Mouse (Mus musculus) forebrain, embryonic 15.5 days (tissue): ENCODE results near the gene Zfyve9. TPM values are rescaled to one million over a fixed set of nuclear protein-coding genes. Genes with fewer than 3 reads are reported as not detected.

Source experiments
- ATAC-seq: fragments of 200-750 bp; cut with Nextera tagmentation; replicated peaks from 2 replicates; pipeline ENCODE4 v1.8.0; 2017; ENCODE audit warnings: mild to moderate bottlenecking, moderate TSS enrichment, moderate library complexity
- H3K27ac ChIP-seq: fragments of 300-500 bp; sonication (generic); replicated peaks from 2 replicates; pipeline ENCODE4 v1.5.1; 2015; ENCODE audit warnings: mild to moderate bottlenecking, inconsistent platforms
- H3K27me3 ChIP-seq: fragments of 300-500 bp; sonication (generic); 2 replicates; pipeline ENCODE4 v1.6.1; 2015; ENCODE audit warnings: inconsistent platforms
- H3K36me3 ChIP-seq: fragments of 300-500 bp; sonication (generic); 2 replicates; pipeline ENCODE4 v1.6.1; 2015; ENCODE audit warnings: mild to moderate bottlenecking, inconsistent platforms
- H3K4me1 ChIP-seq: fragments of 300-500 bp; sonication (generic); 2 replicates; pipeline ENCODE4 v1.6.1; 2015; ENCODE audit warnings: inconsistent platforms
- H3K4me2 ChIP-seq: fragments of 300-500 bp; sonication (generic); replicated peaks from 2 replicates; pipeline ENCODE4 v1.6.1; 2015; ENCODE audit warnings: mild to moderate bottlenecking, inconsistent platforms
- H3K4me3 ChIP-seq: fragments of 300-500 bp; sonication (generic); 2 replicates; pipeline ENCODE4 v1.5.1; 2015; ENCODE audit warnings: mild to moderate bottlenecking, inconsistent platforms
- H3K9ac ChIP-seq: fragments of 300-500 bp; sonication (generic); replicated peaks from 2 replicates; pipeline ENCODE4 v1.6.1; 2015; ENCODE audit warnings: mild to moderate bottlenecking, inconsistent platforms
- H3K9me3 ChIP-seq: fragments of 300-500 bp; sonication (generic); 2 replicates; pipeline ENCODE4 v1.6.1; 2016; ENCODE audit warnings: inconsistent platforms
- WGBS: fragments of 180-500 bp; shearing (Covaris S2); methylation state at CpG from one replicate; pipeline ENCODE4 v1.1.7; 2015; ENCODE audit warnings: mixed read lengths; 5-methylcytosine and 5-hydroxymethylcytosine counted together
- polyA plus RNA-seq: library from polyadenylated mRNA; unstranded; fragments of >200 nt; fragmentation: Nextera tagmentation; extraction: Ambion mirVana; gene quantifications from 2 replicates; pipeline ENCODE4 v1.2.1, GENCODE M21; 2015

Gene Zfyve9
- polyA plus RNA-seq, 1 experiment from 2014 or later, result 6.6 TPM

DNA sequence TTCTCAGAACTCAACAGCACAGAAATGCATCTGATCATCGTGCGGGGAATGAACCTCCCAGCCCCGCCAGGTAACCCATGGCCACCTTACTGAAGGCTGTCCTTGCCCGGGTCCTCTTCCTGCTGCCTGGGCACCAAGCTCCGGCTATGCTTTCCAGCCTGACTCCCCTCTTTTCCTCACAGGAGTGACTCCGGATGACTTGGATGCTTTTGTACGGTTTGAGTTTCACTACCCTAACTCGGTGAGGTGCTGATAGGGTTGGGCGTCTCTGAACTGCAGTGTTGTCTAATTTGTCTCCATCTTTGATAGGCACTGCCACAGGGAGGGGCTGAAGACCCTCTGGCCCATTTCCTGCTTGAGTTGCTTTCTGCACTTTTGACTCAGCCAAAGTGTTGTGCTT, 150.5 kb downstream of the Zfyve9 start:
- no peaks in the 10 kb centered on the region for H3K9me3 ChIP-seq
- no peak overlapping the region for H3K27ac ChIP-seq
- H3K36me3 ChIP-seq, result peaks cover 81% of the 10 kb centered on the region
- H3K9ac ChIP-seq, result no peak overlapping the region
- no peaks in the 10 kb centered on the region for H3K27me3 ChIP-seq
- WGBS, result 95% methylated on average over 9 of the region's 9 CpGs
- no peaks in the 10 kb centered on the region for H3K4me1 ChIP-seq
- H3K4me2 ChIP-seq, result no peak overlapping the region
- no peak overlapping the region for H3K4me3 ChIP-seq
- ATAC-seq, result no peak

DNA sequence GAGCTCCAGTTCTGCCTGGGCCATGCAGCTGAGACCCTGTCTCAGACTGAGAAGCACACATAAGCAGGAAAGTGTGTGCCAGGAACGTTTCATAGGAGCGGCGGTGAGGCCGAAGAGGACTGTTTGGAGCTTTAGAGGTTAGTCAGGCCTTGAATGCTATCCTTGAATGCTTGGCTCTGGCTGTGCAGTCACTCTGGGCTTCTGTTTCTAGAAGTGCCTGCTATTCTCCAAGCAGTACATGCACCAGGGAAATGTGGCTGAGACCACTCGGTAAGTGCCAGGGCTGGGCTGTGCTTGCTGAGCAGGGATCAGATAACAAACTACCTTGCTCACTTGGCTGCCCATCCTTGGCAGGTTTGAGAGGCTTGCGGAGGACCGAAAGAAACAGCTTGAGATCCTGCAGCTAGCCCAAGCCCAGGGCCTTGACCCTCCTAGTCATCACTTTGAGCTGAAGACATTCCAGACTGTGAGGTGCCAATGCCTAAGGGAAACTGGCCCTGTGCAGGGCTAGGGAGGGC, 151.2 kb downstream of the Zfyve9 start:
- Histone ChIP-seq H3K36me3 (peaks cover 83% of the 10 kb centered on the region), H3K4me3 (no peak overlapping the region), H3K27me3 (no peaks in the 10 kb centered on the region), H3K4me1 (no peaks in the 10 kb centered on the region), H3K9ac (no peak overlapping the region), H3K4me2 (no peak overlapping the region), H3K9me3 (no peaks in the 10 kb centered on the region), H3K27ac (no peak overlapping the region)
- 89% methylated on average over 7 of the region's 7 CpGs for WGBS
- no peak for ATAC-seq

DNA sequence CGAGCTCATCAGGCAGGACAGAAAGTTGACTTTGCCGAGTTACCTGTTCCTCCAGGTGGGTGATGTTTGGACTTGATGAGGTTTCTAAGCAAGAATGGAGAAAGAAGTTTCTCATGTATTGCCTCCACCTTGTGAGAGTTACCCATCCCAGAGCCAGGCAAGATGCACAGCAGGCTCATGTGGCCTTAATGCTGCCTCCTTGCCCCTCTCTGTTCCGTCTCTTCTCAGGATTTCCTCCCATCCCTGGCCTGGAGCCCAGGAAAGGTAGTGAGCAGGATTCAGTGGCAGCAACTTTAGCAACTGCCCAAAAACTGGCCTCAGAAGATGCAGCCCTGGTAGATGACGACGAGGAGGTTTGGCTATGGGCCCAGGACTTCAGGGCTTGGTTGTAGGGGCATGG, 153.5 kb downstream of the Zfyve9 start:
- H3K4me3 ChIP-seq, result no peak overlapping the region
- peaks cover 69% of the 10 kb centered on the region for H3K36me3 ChIP-seq
- no peaks in the 10 kb centered on the region for H3K27me3 ChIP-seq
- 91% methylated on average over 5 of the region's 5 CpGs for WGBS
- H3K9ac ChIP-seq, result no peak overlapping the region
- no peak overlapping the region for H3K4me2 ChIP-seq
- ATAC-seq, result no peak
- H3K9me3 ChIP-seq, result no peaks in the 10 kb centered on the region
- no peaks in the 10 kb centered on the region for H3K4me1 ChIP-seq
- no peak overlapping the region for H3K27ac ChIP-seq

DNA sequence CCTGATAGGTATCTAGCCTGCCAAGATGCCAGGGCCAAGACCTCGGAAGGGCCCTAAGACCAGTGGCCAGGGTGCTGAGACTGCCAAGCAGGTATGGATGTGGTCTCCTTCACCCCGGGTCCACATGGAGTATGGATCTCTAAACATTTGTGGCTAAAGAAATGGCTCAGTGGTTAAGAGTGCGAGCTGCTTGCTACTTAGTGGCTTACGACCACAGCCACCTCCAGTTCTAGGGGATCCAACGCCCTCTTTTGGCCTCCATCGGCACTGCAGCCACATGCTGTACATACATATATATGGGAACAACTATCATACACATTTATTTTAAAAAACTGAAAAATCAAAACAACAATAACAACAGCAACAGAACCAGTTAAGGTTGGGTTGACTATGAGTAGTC, 159.1 kb downstream of the Zfyve9 start:
- WGBS, result 95% methylated on average over 6 of the region's 6 CpGs
- H3K4me2 ChIP-seq, result no peak overlapping the region
- no peak overlapping the region for H3K9ac ChIP-seq
- ATAC-seq, result no peak
- H3K27ac ChIP-seq, result no peak overlapping the region
- no peaks in the 10 kb centered on the region for H3K9me3 ChIP-seq
- H3K4me3 ChIP-seq, result no peak overlapping the region
- H3K27me3 ChIP-seq, result no peaks in the 10 kb centered on the region
- peaks cover 20% of the 10 kb centered on the region for H3K4me1 ChIP-seq
- H3K36me3 ChIP-seq, result peaks cover 21% of the 10 kb centered on the region

DNA sequence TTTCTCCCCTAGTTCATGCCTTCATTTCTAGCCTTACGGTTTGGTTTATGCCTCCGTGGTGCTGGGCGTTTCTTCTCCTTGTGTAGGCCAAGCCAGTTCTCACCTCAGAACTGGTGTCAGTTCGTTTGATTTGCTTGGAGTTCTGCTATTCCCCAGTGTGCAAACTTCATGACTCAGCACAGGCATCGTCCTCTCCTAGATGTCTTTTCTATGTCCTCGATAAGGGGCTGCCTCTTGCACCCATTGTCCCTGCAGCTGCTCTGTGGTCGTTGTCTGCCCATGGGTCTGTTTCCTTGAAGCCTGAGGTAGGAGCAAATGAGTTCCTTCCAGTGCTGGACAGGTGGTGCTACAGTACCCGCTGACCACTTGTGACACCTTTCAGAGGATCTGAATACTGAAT, 160.1 kb downstream of the Zfyve9 start:
- Histone ChIP-seq H3K9ac (peak overlapping the region; percentile 98), H3K27me3 (no peaks in the 10 kb centered on the region), H3K36me3 (peaks cover 11% of the 10 kb centered on the region), H3K4me2 (peak overlapping the region; percentile 83), H3K4me1 (peaks cover 20% of the 10 kb centered on the region), H3K9me3 (no peaks in the 10 kb centered on the region), H3K4me3 (peak overlapping the region; percentile 84), H3K27ac (peak overlapping the region; percentile 91)
- WGBS, result 13% methylated on average over 8 of the region's 8 CpGs
- ATAC-seq, result peak; percentile 5; the same call in 1 of the 2 replicates

DNA sequence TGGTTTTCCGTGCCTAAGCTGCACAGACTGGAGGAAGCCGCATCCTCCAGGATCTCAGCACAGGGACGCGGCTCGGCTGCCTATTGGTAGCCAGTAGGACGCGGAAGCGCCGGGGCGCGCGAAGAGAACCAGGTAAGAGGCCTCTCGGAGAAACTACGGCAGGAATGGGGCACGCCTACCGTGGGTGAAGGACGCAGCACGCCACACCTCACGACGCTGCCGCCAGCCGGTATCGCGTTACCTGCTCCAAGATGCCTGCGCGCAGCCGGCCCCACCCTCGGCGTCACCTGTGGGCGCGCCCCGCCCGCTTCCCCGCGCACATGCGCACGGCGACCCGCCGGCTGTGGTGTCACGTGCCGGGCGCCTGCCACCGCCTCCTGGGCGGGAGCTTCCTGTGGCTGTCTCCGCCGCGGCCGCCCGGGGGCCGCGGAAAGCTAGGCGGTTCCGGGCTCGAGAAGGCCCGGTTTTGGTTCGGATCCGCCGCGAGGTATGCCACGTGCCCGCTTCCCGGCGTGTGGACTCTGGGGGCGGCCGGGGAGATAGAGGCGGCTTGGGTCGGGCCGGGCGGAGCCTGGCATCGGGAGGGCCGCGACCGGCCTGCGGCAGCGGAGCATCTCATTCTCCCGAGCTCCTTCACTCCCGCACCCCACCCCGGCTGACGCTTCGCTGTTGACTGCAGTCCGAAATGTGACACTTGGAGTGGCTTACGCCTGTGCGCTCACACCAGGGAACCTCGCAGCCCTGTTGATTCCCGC, 160.8 kb downstream of the Zfyve9 start, which contains the start of gene Cc2d1b:
Gene Cc2d1b (plus strand): TSS at position 354 of the 755 bp plus-strand sequence.
- H3K36me3 ChIP-seq, result peaks cover 3% of the 10 kb centered on the region
- H3K27ac ChIP-seq, result peak within 1 kb of the TSS; percentile 91
- H3K4me2 ChIP-seq, result peak within 1 kb of the TSS; percentile 83
- peak within 1 kb of the TSS; percentile 84 for H3K4me3 ChIP-seq
- peak within 1 kb of the TSS; percentile 98 for H3K9ac ChIP-seq
- H3K9me3 ChIP-seq, result no peaks in the 10 kb centered on the region
- no peaks in the 10 kb centered on the region for H3K27me3 ChIP-seq
- peak; percentile 94 for ATAC-seq
- peaks cover 20% of the 10 kb centered on the region for H3K4me1 ChIP-seq
- under 1% methylated on average over 84 of the region's 86 CpGs for WGBS

DNA sequence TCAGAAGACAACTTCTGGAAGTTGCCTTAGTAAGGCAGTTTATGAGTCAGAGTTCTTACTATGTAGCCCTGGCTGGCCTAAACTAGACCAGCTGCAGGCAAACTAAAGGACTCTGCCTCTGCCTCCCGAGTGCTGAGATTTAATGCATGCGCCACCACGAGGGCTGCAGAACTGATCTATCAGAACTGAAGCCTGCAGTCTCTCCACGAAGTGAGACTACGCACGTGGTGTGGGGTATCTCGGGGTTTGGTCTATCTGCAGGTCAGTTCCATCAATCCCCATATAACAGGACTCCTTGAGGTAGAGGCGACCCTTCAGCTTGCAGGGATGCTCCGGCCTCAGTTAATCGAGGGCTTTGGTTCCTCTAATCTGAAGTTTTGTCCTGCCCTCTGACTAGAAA, 161.4 kb downstream of the Zfyve9 start:
- H3K4me2 ChIP-seq, result peak overlapping the region; percentile 83
- under 1% methylated on average over 10 of the region's 10 CpGs for WGBS

DNA sequence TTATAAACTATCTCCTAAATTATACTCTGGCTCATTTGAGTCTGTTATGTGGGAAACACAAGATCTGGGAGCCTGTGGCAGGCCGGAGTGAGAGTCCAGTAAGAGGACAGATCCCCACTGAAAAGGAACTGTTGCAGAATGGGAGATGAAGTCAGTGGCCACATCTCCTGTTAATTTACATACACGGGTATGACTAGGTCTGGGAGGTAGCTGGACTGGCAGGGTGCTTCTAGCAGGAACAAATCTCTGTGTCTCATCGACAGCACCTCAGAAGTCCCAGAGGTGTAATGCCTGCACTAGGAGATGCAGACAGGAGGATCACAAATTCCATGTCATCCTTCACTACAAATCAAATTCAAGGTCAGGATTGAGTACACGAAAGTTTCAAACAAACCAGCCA, 162.0 kb downstream of the Zfyve9 start:
- ATAC-seq, result no peak
- Histone ChIP-seq H3K9ac (peak overlapping the region; percentile 98; the same call in 1 of the 2 replicates), H3K27ac (no peak overlapping the region), H3K4me2 (peak overlapping the region; percentile 83), H3K9me3 (no peaks in the 10 kb centered on the region), H3K27me3 (no peaks in the 10 kb centered on the region), H3K4me3 (no peak overlapping the region), H3K4me1 (peaks cover 20% of the 10 kb centered on the region), H3K36me3 (no peaks in the 10 kb centered on the region; the same call in 1 of the 2 replicates)
- 77% methylated on average over 4 of the region's 4 CpGs for WGBS

More for the DNA sequence above, 161.4 kb downstream of the Zfyve9 start:
- H3K27ac ChIP-seq, result peak overlapping the region; percentile 91
- H3K9me3 ChIP-seq, result no peaks in the 10 kb centered on the region
- peak overlapping the region; percentile 98 for H3K9ac ChIP-seq
- H3K27me3 ChIP-seq, result no peaks in the 10 kb centered on the region
- peaks cover 20% of the 10 kb centered on the region for H3K4me1 ChIP-seq
- peak overlapping the region; percentile 84 for H3K4me3 ChIP-seq
- no peaks in the 10 kb centered on the region; the same call in 1 of the 2 replicates for H3K36me3 ChIP-seq
- peak; percentile 52 for ATAC-seq

DNA sequence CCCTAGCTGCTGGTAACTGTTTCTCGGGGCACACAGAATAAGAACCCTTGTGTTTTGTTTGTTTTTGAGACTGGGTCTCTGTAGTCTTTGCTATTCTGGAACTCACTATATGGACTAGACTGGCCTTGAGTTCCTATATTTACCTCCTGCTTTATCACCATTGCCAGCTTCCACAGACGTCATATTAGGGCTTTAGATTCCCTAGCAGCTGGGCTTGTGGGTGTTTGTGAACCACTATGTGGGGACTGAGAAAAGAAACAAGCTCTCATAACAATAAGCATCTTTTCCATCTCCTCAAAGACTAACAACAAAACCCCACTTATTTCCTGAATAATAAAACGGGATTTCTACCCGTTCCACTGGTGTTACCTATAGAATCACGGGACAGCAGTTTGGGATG, 169.7 kb downstream of the Zfyve9 start:
- 88% methylated on average over 5 of the region's 5 CpGs for WGBS
- Histone ChIP-seq H3K4me1 (no peaks in the 10 kb centered on the region), H3K9ac (no peak overlapping the region)

DNA sequence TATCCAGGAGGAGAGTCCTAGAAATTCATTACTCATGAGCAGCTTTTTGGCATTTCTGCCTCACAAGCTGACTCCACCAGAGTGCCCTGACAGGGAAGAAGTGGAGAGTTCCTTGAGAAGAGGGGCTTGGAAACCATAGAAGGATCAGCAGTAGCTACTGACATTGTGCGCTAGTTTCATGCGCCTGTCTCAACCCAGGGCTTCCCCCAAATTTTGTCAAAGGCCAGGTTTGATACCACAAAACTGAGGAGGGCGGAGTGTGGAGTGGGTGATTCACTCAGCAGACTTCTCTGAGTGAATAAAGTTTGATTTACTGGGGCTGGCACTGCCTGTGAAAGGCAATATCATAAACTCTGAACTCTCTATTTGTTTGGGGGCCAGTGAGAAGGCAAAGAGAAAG, 171.9 kb downstream of the Zfyve9 start:
- Histone ChIP-seq H3K9me3 (no peaks in the 10 kb centered on the region), H3K4me2 (no peak overlapping the region), H3K9ac (no peak overlapping the region), H3K36me3 (0 out of 2 replicates have a peak, but pooled peaks cover 10% of the 10 kb centered on the region), H3K4me1 (no peaks in the 10 kb centered on the region), H3K27me3 (no peaks in the 10 kb centered on the region), H3K27ac (no peak overlapping the region), H3K4me3 (no peak overlapping the region)
- no peak for ATAC-seq
- whole genome bisulfite sequencing, result 92% methylated on average over 3 of the region's 3 CpGs

More for the DNA sequence above, 169.7 kb downstream of the Zfyve9 start:
- ATAC-seq, result no peak
- Histone ChIP-seq H3K4me2 (no peak overlapping the region), H3K36me3 (0 out of 2 replicates have a peak, but pooled peaks cover 4% of the 10 kb centered on the region), H3K27ac (no peak overlapping the region), H3K4me3 (no peak overlapping the region), H3K9me3 (no peaks in the 10 kb centered on the region), H3K27me3 (no peaks in the 10 kb centered on the region)

DNA sequence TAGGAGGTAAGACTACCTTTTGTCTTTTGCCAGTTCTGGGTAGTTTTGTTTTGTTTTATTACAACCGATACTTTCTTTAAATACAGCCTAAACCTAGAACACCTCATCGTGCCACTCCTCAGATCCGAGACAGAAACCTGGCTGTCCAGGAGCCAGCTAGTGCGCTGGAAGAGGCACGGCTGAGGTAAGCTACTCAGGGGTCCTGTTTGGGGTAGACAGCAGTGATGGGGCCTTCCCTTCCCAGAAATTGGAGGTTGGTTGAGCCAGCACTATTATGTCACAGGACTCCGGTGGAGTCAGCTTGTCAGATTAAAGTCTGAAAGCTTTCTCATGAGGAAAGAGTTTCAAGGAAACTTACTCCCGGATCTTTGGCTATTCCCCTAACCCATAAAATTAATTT, 178.7 kb downstream of the Zfyve9 start:
- no peaks in the 10 kb centered on the region for H3K27me3 ChIP-seq
- no peak overlapping the region for H3K4me3 ChIP-seq
- H3K36me3 ChIP-seq, result 0 out of 2 replicates have a peak, but pooled peaks cover 10% of the 10 kb centered on the region
- no peak overlapping the region for H3K4me2 ChIP-seq
- H3K9me3 ChIP-seq, result no peaks in the 10 kb centered on the region
- no peak overlapping the region for H3K9ac ChIP-seq
- no peak for ATAC-seq
- H3K27ac ChIP-seq, result no peak overlapping the region
- H3K4me1 ChIP-seq, result no peaks in the 10 kb centered on the region
- WGBS, result 91% methylated on average over 7 of the region's 7 CpGs

DNA sequence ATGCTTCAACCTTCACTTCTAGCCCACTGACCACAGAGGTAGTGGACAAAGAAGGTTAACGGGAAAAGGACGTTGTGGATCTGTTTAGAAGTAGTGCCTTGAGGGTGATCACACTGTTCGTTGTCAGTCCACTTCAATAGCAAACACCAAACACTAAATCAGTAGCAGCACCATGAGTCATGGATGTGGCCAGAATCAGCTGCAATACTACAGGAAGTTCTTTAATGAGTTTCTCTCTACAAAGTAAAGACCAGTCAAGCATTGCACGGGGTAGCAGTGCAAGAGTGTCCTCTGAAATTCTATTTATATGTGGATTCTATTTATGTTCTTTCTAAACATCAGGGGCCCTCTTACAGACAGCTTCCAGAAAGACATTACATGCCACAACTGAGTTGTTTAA, 182.3 kb downstream of the Zfyve9 start:
- ATAC-seq, result no peak
- Histone ChIP-seq H3K27ac (no peak overlapping the region), H3K9ac (no peak overlapping the region), H3K36me3 (0 out of 2 replicates have a peak, but pooled peaks cover 2% of the 10 kb centered on the region), H3K9me3 (no peaks in the 10 kb centered on the region), H3K4me2 (no peak overlapping the region), H3K27me3 (no peaks in the 10 kb centered on the region), H3K4me3 (no peak overlapping the region), H3K4me1 (no peaks in the 10 kb centered on the region)
- WGBS, result 83% methylated on average over 4 of the region's 4 CpGs
